Mouse (Mus musculus): Measurements from ENCODE around the gene Cacna2d3. TPM values are rescaled to one million over a fixed set of nuclear protein-coding genes. Genes with fewer than 3 reads are reported as not detected.

The Cacna2d3 gene
- total RNA-seq, 2 experiments from 2014 or later = 0.51 to 0.94 TPM

DNA sequence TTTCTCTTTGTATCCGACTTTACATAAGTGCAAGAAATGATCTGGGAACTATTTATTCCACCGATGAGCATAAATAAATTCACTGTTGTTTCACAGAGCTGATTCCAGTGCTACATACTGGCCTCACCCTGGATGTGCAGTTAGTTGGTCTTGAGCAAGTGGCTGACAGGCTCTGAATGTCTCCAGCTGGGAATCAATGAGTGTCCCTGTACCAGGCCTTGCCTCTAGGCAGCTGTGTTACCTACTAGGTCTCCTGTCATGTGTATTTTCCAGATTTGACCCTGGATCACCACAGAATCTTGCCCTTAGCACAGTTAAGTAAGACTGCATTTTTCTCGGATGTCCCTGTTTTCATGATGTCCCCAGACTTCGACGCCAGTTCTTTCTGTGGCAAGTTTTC, 851.3 kb downstream of the Cacna2d3 start:
- DNase-seq = no peak
- intact Hi-C loops (cut with DNase I) = no loop called here

DNA sequence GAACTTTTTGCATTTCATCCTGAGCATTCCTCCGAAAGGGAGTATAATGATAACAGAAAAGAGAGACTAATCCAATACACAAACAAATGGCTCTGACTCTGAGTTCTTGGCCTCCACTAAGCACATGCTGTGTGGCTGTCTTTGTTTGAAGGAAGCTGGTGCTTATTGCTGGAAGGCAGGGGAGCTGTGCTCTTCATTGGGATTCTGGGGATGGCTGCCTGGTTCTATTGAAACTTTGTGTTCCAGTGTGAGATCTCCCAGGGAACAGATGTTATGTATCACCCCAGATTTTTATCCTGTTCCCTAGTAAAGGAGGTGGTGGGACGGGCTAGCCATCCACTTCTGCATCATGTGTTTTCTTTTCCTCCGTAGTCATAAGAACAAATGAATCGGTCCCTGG, 856.7 kb downstream of the Cacna2d3 start:
- no peak for DNase-seq
- intact Hi-C loops (cut with DNase I) = no loop called here

DNA sequence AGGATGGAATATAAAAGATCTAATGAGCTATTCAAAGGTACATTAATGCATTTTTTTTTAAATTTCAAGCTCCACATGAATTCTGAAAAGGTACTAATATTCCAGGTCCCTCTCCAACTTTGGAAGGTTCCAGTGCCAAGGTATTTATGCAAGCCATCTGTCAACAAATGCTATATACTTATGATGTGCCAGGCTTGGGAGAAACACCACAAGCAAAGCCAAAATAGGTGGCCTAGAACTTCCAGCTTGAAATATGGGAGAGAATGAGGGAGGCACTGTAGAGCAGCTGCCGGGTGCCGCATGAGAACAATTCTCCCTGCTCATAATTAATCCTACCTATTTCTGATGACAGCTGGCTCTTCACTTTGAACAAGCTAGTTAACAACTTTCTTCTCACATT, 860.5 kb downstream of the Cacna2d3 start:
- intact Hi-C loops (cut with DNase I) = no loop called here
- DNase-seq = no peak

Other genes starting within 250 kb of the Cacna2d3 start
- gene Selenok, start 246.4 kb upstream of the Cacna2d3 start, total RNA-seq (2021) = 10 to 100 TPM; 63.0 to 63.3 TPM